Comparison of ENCODE assay signal across 9 mouse cellular contexts in genomic region chr8:121649904-121650303, GRCm38 (mm10). TPM values are rescaled to one million over a fixed set of nuclear protein-coding genes. Genes with fewer than 3 reads are reported as not detected.
DNase-seq lines count a peak whose midpoint lies in the region; ATAC-seq and TF ChIP-seq lines count a peak whose summit lies in the region.
"Had no signal": no experiment of that assay in that cellular context is flagged by ENCODE, and none has a peak within 500 bp of the region (broad histone marks: within the 10 kb centered on the region; RNA-seq: fewer than 3 reads in every experiment).

No protein-coding gene starts in this region.

- no peak for TF ChIP-seq POLR2A in cerebellum, adult 2 months (IDR thresholded peaks at IDR 0.05; ENCODE audit: borderline replicate concordance, insufficient read depth, low read length)

- no peak for TF ChIP-seq EP300 in liver, postnatal 0 days (IDR thresholded peaks at IDR 0.05; ENCODE audit: low read depth)

- 0 out of 2 replicates have a peak overlapping the region, but pooled peaks have one; percentile 80 for H3K9ac ChIP-seq in embryonic facial prominence, embryonic 12.5 days
- H3K9ac ChIP-seq in intestine, postnatal 0 days (ENCODE audit: low read depth, low read length): peak overlapping the region; percentile 38; the same call in 1 of the 2 replicates
- no peak overlapping the region for H3K9ac ChIP-seq in liver, postnatal 0 days (replicated peaks)

- H3K4me2 ChIP-seq in embryonic facial prominence, embryonic 12.5 days (replicated peaks): peak overlapping the region; percentile 98
- peak overlapping the region; percentile 94 for H3K4me2 ChIP-seq in intestine, postnatal 0 days (replicated peaks; ENCODE audit: low read depth)
- H3K4me2 ChIP-seq in liver, postnatal 0 days (ENCODE audit: low read depth, low read length): peak overlapping the region; percentile 79; the same call in 1 of the 2 replicates

- no peak overlapping the region for H3K27ac ChIP-seq in cerebellum, adult 2 months (ENCODE audit: insufficient read depth, low read length)
- H3K27ac ChIP-seq in embryonic facial prominence, embryonic 12.5 days: no peak overlapping the region
- peak overlapping the region; percentile 71 for H3K27ac ChIP-seq in intestine, postnatal 0 days (ENCODE audit: low read depth, low read length)
- H3K27ac ChIP-seq in liver, postnatal 0 days (ENCODE audit: low read depth): no peak overlapping the region

- H3K4me1 ChIP-seq in cerebellum, adult 2 months (ENCODE audit: control insufficient read depth, insufficient read depth, low read length): peaks cover 40% of the 10 kb centered on the region
- peaks cover 50% of the 10 kb centered on the region for H3K4me1 ChIP-seq in embryonic facial prominence, embryonic 12.5 days
- peaks cover 32% of the 10 kb centered on the region for H3K4me1 ChIP-seq in intestine, postnatal 0 days (replicated peaks; ENCODE audit: control insufficient read depth, insufficient read depth, low read length)
- peaks cover 32% of the 10 kb centered on the region for H3K4me1 ChIP-seq in liver, postnatal 0 days (ENCODE audit: insufficient read depth)

- no peak for ATAC-seq in embryonic facial prominence, embryonic 12.5 days (ENCODE audit: insufficient number of reproducible peaks, insufficient read depth, low FRiP score, low TSS enrichment)
- no peak for ATAC-seq in intestine, postnatal 0 days
- ATAC-seq in liver, postnatal 0 days: no peak

- H3K27me3 ChIP-seq in cerebellum, adult 2 months (ENCODE audit: control insufficient read depth, insufficient read depth, low read length): no peaks in the 10 kb centered on the region
- H3K27me3 ChIP-seq in embryonic facial prominence, embryonic 12.5 days: no peaks in the 10 kb centered on the region
- no peaks in the 10 kb centered on the region for H3K27me3 ChIP-seq in intestine, postnatal 0 days (replicated peaks; ENCODE audit: control insufficient read depth, insufficient read depth, low read length)
- H3K27me3 ChIP-seq in liver, postnatal 0 days (ENCODE audit: insufficient read depth, low read length): peaks cover 31% of the 10 kb centered on the region

- peak overlapping the region; percentile 41 for H3K4me3 ChIP-seq in cerebellum, adult 2 months (replicated peaks; ENCODE audit: insufficient read depth, low read depth, low read length)
- H3K4me3 ChIP-seq in embryonic facial prominence, embryonic 12.5 days: peak overlapping the region; percentile 87; the same call in 1 of the 2 replicates
- H3K4me3 ChIP-seq in intestine, postnatal 0 days (ENCODE audit: low read depth, low read length): peak overlapping the region; percentile 70; the same call in 1 of the 2 replicates
- H3K4me3 ChIP-seq in liver, postnatal 0 days (ENCODE audit: low read depth, low read length): no peak overlapping the region

- H3K36me3 ChIP-seq in embryonic facial prominence, embryonic 12.5 days: 0 out of 2 replicates have a peak, but pooled peaks cover 7% of the 10 kb centered on the region
- H3K36me3 ChIP-seq in intestine, postnatal 0 days (ENCODE audit: control insufficient read depth, insufficient read depth): no peaks in the 10 kb centered on the region
- H3K36me3 ChIP-seq in liver, postnatal 0 days (replicated peaks; ENCODE audit: insufficient read depth, low read length): no peaks in the 10 kb centered on the region

- DNase-seq in cerebellum, adult 2 months: no peak
- DNase-seq in cerebellum, adult 18-20 months: no peak
- DNase-seq in liver, postnatal 0 days: no peak
- no peak for DNase-seq in adrenal gland, postnatal 25 days
- no peak for DNase-seq in layer of hippocampus, adult 18-20 months (ENCODE audit: low spot score in 2 of 2)
- DNase-seq in frontal cortex, postnatal 36 days (ENCODE audit: low spot score in 2 of 2): no peak
- DNase-seq: gastrocnemius, postnatal 14 days had no signal

- no peaks in the 10 kb centered on the region for H3K9me3 ChIP-seq in embryonic facial prominence, embryonic 12.5 days
- no peaks in the 10 kb centered on the region for H3K9me3 ChIP-seq in intestine, postnatal 0 days (ENCODE audit: control insufficient read depth)
- H3K9me3 ChIP-seq in liver, postnatal 0 days (ENCODE audit: low read length): no peaks in the 10 kb centered on the region

- WGBS in cerebellum, adult 2 months: 7% methylated on average over 10 of the region's 10 CpGs
- WGBS in embryonic facial prominence, embryonic 12.5 days: 63% methylated on average over 10 of the region's 10 CpGs
- WGBS in intestine, postnatal 0 days: 39% methylated on average over 10 of the region's 10 CpGs
- 57% methylated on average over 10 of the region's 10 CpGs for WGBS in liver, postnatal 0 days (ENCODE audit: insufficient replicate concordance)

- no peak for TF ChIP-seq CTCF in cerebellum, adult 2 months (IDR thresholded peaks at IDR 0.05; ENCODE audit: borderline replicate concordance, insufficient read depth, low read depth, low read length)
- no peak for TF ChIP-seq CTCF in intestine, postnatal 0 days (IDR thresholded peaks at IDR 0.05; ENCODE audit: low read depth)
- TF ChIP-seq CTCF in liver, postnatal 0 days (IDR thresholded peaks at IDR 0.05; ENCODE audit: low read depth): no peak

RNA-seq across cellular contexts. Expression of gene Zcchc14, which starts 2.8 kb away (rescaled TPM):
- 37.0 and 41.0 TPM in 2 replicates for polyA plus RNA-seq in cerebellum, adult 2 months (2012; rRNA removed)
- 20.0 and 21.2 TPM in 2 replicates for polyA plus RNA-seq in embryonic facial prominence, embryonic 12.5 days (2016; fragmentation: Nextera tagmentation; extraction: Ambion mirVana)
- 6.9 and 8.3 TPM in 2 replicates for polyA plus RNA-seq in intestine, postnatal 0 days (2015; fragmentation: Nextera tagmentation; extraction: Ambion mirVana)
- 1.9 and 2.3 TPM in 2 replicates for polyA plus RNA-seq in liver, postnatal 0 days (2015; fragmentation: Nextera tagmentation; extraction: Ambion mirVana)
- total RNA-seq in adrenal gland, postnatal 25 days (2021): 52.5 and 57.8 TPM in 2 replicates
- total RNA-seq in layer of hippocampus, adult 18-20 months (2021): 10 to 100 TPM; 88.8 to 90.1 TPM

RNA-seq across cellular contexts. Expression of gene Map1lc3b, which starts 59.7 kb away (rescaled TPM):
- 138 and 154 TPM in 2 replicates for polyA plus RNA-seq in cerebellum, adult 2 months (2012; rRNA removed)
- 214 and 232 TPM in 2 replicates for polyA plus RNA-seq in embryonic facial prominence, embryonic 12.5 days (2016; fragmentation: Nextera tagmentation; extraction: Ambion mirVana)
- 264 and 267 TPM in 2 replicates for polyA plus RNA-seq in intestine, postnatal 0 days (2015; fragmentation: Nextera tagmentation; extraction: Ambion mirVana)
- 205 and 222 TPM in 2 replicates for polyA plus RNA-seq in liver, postnatal 0 days (2015; fragmentation: Nextera tagmentation; extraction: Ambion mirVana)
- 171 and 182 TPM in 2 replicates for total RNA-seq in adrenal gland, postnatal 25 days (2021)
- 100 to 1,000 TPM; 166 to 181 TPM for total RNA-seq in layer of hippocampus, adult 18-20 months (2021)
